Mouse (Mus musculus) lung, postnatal 25 days (tissue): ENCODE results near the gene Nlrp3.
"Not testable (repeated sequence)": the region's sequence is repeated elsewhere in the genome, so short reads cannot be mapped to it uniquely, and the experiment has no call there.

ENCODE experiments used
- DNase-seq: peaks from one replicate; pipeline ENCODE4 v3.0.0; 2022; ENCODE audit warnings: low spot score

Nlrp3 gene

GRCm38 (mm10) chr11:59537218-59538130 is 3.9 kb upstream of the Nlrp3 start:
- DNase-seq, result peak; percentile 35

- DNase-seq, result peak; percentile 81
These were observed 3.0 kb upstream of the Nlrp3 start for GRCm38 (mm10) chr11:59538387-59538786.

- no peak for DNase-seq
These were observed 1.2 kb upstream of the Nlrp3 start for GRCm38 (mm10) chr11:59540123-59540522.

- DNase-seq, result peak; percentile 43
These were observed 1.1 kb downstream of the Nlrp3 start for GRCm38 (mm10) chr11:59542442-59542841.

- DNase-seq, result peak; percentile 48
These were observed 2.0 kb downstream of the Nlrp3 start for GRCm38 (mm10) chr11:59543376-59543775.

- no peak for DNase-seq
These were observed 2.6 kb downstream of the Nlrp3 start for GRCm38 (mm10) chr11:59544005-59544404.

- no peak for DNase-seq
These were observed 12.8 kb downstream of the Nlrp3 start for GRCm38 (mm10) chr11:59554127-59554526.

GRCm38 (mm10) chr11:59554535-59554934 is 13.2 kb downstream of the Nlrp3 start:
- no peak for DNase-seq

GRCm38 (mm10) chr11:59560906-59561305 is 19.5 kb downstream of the Nlrp3 start:
- no peak for DNase-seq

- DNase-seq, result no peak
These were observed 21.0 kb downstream of the Nlrp3 start for GRCm38 (mm10) chr11:59562336-59562735.

- no peak for DNase-seq
These were observed 21.5 kb downstream of the Nlrp3 start for GRCm38 (mm10) chr11:59562837-59563236.

GRCm38 (mm10) chr11:59569306-59569705 is 27.9 kb downstream of the Nlrp3 start:
- DNase-seq, result no peak

GRCm38 (mm10) chr11:59575726-59576125 is 34.4 kb downstream of the Nlrp3 start:
- DNase-seq, result no peak

GRCm38 (mm10) chr11:59576135-59576534 is 34.8 kb downstream of the Nlrp3 start, which contains the start of gene Olfr222:
Gene Olfr222 (minus strand): TSS chr11:59576235.
- DNase-seq, result not testable (repeated sequence)

- no peak for DNase-seq
These were observed 43.2 kb downstream of the Nlrp3 start for GRCm38 (mm10) chr11:59584539-59584938.

GRCm38 (mm10) chr11:59589496-59589895 is 48.1 kb downstream of the Nlrp3 start:
- no peak for DNase-seq

- no peak for DNase-seq
These were observed 51.8 kb downstream of the Nlrp3 start, which contains the start of gene Olfr223 for GRCm38 (mm10) chr11:59593189-59593588. Gene Olfr223 (minus strand): TSS chr11:59593289.

- no peak for DNase-seq
These were observed 54.7 kb downstream of the Nlrp3 start for GRCm38 (mm10) chr11:59596091-59596490.

- no peak for DNase-seq
These were observed 55.6 kb downstream of the Nlrp3 start for GRCm38 (mm10) chr11:59596950-59597349.

- no peak for DNase-seq
These were observed 57.8 kb downstream of the Nlrp3 start for GRCm38 (mm10) chr11:59599211-59599610.

- peak; percentile 21 for DNase-seq
These were observed 59.5 kb downstream of the Nlrp3 start for GRCm38 (mm10) chr11:59600872-59601271.

- no peak for DNase-seq
These were observed 60.9 kb downstream of the Nlrp3 start for GRCm38 (mm10) chr11:59602287-59602686.

GRCm38 (mm10) chr11:59611646-59612045 is 70.3 kb downstream of the Nlrp3 start:
- DNase-seq, result no peak

- DNase-seq, result peak; percentile 36
These were observed 72.8 kb downstream of the Nlrp3 start for GRCm38 (mm10) chr11:59614120-59614519.
